ENCODE assay signal across 23 mouse cellular contexts in the genomic region with DNA sequence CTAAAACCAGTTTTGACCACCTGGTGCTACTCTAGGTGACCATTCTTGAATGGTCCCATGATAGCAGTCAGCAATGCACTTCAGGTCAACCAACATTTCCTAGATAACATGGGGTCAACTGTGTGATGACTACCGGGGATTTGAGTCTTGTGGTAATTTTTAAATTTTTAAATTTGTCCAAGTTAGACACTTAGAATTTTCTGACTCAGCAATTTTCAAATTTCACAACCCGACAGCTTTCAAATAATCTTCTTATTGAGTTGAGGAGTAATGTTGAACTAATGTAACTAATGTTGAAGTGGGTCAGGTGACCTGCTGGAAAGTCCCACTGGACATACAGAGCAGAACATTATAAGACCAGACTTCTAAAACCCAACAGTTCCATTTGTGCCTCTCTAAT.
DNase-seq lines count a peak whose midpoint lies in the region; ATAC-seq and TF ChIP-seq lines count a peak whose summit lies in the region.
"Had no signal": no experiment of that assay in that cellular context is flagged by ENCODE, and none has a peak within 500 bp of the region (broad histone marks: within the 10 kb centered on the region; RNA-seq: fewer than 3 reads in every experiment).

No protein-coding gene starts in this region.

- H3K9ac ChIP-seq in CH12.LX (ENCODE audit: insufficient read depth, low read depth), result no peak overlapping the region
- no peak overlapping the region for H3K9ac ChIP-seq in ES-E14 (ENCODE audit: insufficient read depth, low read depth, low read length, poor library complexity, severe bottlenecking)
- no peak overlapping the region for H3K9ac ChIP-seq in MEL (ENCODE audit: control insufficient read depth, low read depth, low read length, poor library complexity, severe bottlenecking)
- H3K9ac ChIP-seq in hindbrain, embryonic 14.5 days, result no peak overlapping the region

- H3K36me3 ChIP-seq in CH12.LX (replicated peaks in 1 of 2; ENCODE audit: control insufficient read depth in 1 of 2, insufficient read depth in 1 of 2, low read length in 1 of 2), result no peaks in the 10 kb centered on the region
- no peaks in the 10 kb centered on the region for H3K36me3 ChIP-seq in ES-E14 (ENCODE audit: control insufficient read depth, insufficient read depth, low read length, poor library complexity, severe bottlenecking)
- H3K36me3 ChIP-seq in MEL (ENCODE audit: control insufficient read depth in 1 of 2, insufficient read depth in 2 of 2, low read length in 2 of 2), result no peaks in the 10 kb centered on the region
- H3K36me3 ChIP-seq in hindbrain, embryonic 14.5 days (replicated peaks; ENCODE audit: control insufficient read depth, insufficient read depth), result no peaks in the 10 kb centered on the region
- H3K36me3 ChIP-seq: G1E had no signal

- TF ChIP-seq RAD21 in CH12.LX (IDR thresholded peaks at IDR 0.05; ENCODE audit: low read depth, low read length) (no peak), MEL (IDR thresholded peaks at IDR 0.05; ENCODE audit: low read depth, low read length) (no peak)

- no peak overlapping the region for H3K4me3 ChIP-seq in CH12.LX (replicated peaks in 1 of 3; ENCODE audit: low read depth in 2 of 3, low read length in 2 of 3, poor library complexity in 1 of 3)
- H3K4me3 ChIP-seq in ES-E14 (ENCODE audit: insufficient read depth in 1 of 2, low read depth in 1 of 2, low read length in 2 of 2, poor library complexity in 1 of 2, severe bottlenecking in 1 of 2), result no peak overlapping the region
- no peak overlapping the region for H3K4me3 ChIP-seq in MEL (ENCODE audit: control insufficient read depth in 1 of 2, insufficient read depth in 1 of 2, low read depth in 2 of 2, low read length in 2 of 2)
- no peak overlapping the region for H3K4me3 ChIP-seq in hindbrain, embryonic 14.5 days (replicated peaks; ENCODE audit: low read length)

- H3K4me2 ChIP-seq in CH12.LX (ENCODE audit: insufficient read depth, low read depth, poor library complexity, severe bottlenecking), result no peak overlapping the region
- H3K4me2 ChIP-seq in hindbrain, embryonic 14.5 days (replicated peaks), result no peak overlapping the region

- TF ChIP-seq CTCF in CH12.LX (conservative IDR thresholded peaks at IDR 0.05 in 1 of 2, IDR thresholded peaks at IDR 0.05 in 1 of 2; ENCODE audit: low read depth in 2 of 2, low read length in 2 of 2) (no peak), MEL (IDR thresholded peaks at IDR 0.05 in 2 of 3, conservative IDR thresholded peaks at IDR 0.05 in 1 of 3; ENCODE audit: control insufficient read depth in 1 of 3, insufficient read depth in 1 of 3, low read depth in 2 of 3, low read length in 3 of 3, poor library complexity in 1 of 3, severe bottlenecking in 1 of 3) (no peak)

- TF ChIP-seq POLR2A in CH12.LX (IDR thresholded peaks at IDR 0.05; ENCODE audit: low read depth, low read length) (no peak), MEL (IDR thresholded peaks at IDR 0.05; ENCODE audit: control insufficient read depth in 1 of 2, insufficient read depth in 1 of 2, low read depth in 1 of 2, low read length in 2 of 2, poor library complexity in 1 of 2) (no peak)

- 90% methylated on average over 2 of the region's 2 CpGs for WGBS in hindbrain, embryonic 14.5 days

- no peak for DNase-seq in CH12.LX (ENCODE audit: extremely low read depth)
- DNase-seq in ES-E14 (ENCODE audit: low read depth, low spot score), result no peak
- no peak for DNase-seq in MEL (ENCODE audit: low read depth, low spot score)
- DNase-seq in hindbrain, embryonic 14.5 days (ENCODE audit: low spot score), result no peak
- no peak for DNase-seq in urinary bladder, postnatal 4 days (ENCODE audit: low spot score in 2 of 2)
- DNase-seq in urinary bladder, postnatal 14 days (ENCODE audit: low spot score), result no peak
- DNase-seq: adrenal gland, adult 2 months; adrenal gland, adult 8-10 months; adrenal gland, postnatal 10 days; adrenal gland, postnatal 14 days; adrenal gland, postnatal 25 days; adrenal gland, postnatal 36 days; B cell, adult 2 months; cerebellum, adult 11 months; cerebellum, adult 11-12 months; cerebellum, adult 18-20 months; cerebellum, adult 2 months; cerebellum, adult 8-10 months; cerebellum, adult 9-10 months had no signal

- no peaks in the 10 kb centered on the region for H3K27me3 ChIP-seq in CH12.LX (replicated peaks)
- no peaks in the 10 kb centered on the region for H3K27me3 ChIP-seq in MEL (ENCODE audit: control insufficient read depth in 1 of 2, insufficient read depth in 2 of 2, low read length in 2 of 2)
- H3K27me3 ChIP-seq in hindbrain, embryonic 14.5 days (ENCODE audit: control insufficient read depth, insufficient read depth, low read length), result no peaks in the 10 kb centered on the region
- H3K27me3 ChIP-seq: Patski had no signal

- TF ChIP-seq EP300 in CH12.LX (IDR thresholded peaks at IDR 0.05; ENCODE audit: low read length) (no peak), MEL (IDR thresholded peaks at IDR 0.05; ENCODE audit: low read depth in 1 of 2, low read length in 2 of 2) (no peak)

- no peaks in the 10 kb centered on the region for H3K79me2 ChIP-seq in CH12.LX (replicated peaks; ENCODE audit: control insufficient read depth, extremely low read depth, insufficient read depth, poor library complexity, severe bottlenecking)
- no peaks in the 10 kb centered on the region for H3K79me2 ChIP-seq in MEL (ENCODE audit: control insufficient read depth, insufficient read depth, low read length, poor library complexity)

- dilution Hi-C loops in CH12.LX (cut with MboI; ENCODE audit: extremely low pct_ligation_motif_present, extremely low pct_unique_long_range_greater_than_20kb, low sequenced_read_pairs), result no loop called here

- H3K27ac ChIP-seq in CH12.LX (ENCODE audit: insufficient read depth, low read depth) (no peak overlapping the region), ES-E14 (ENCODE audit: insufficient read depth, low read depth, low read length, poor library complexity, severe bottlenecking) (no peak overlapping the region), MEL (ENCODE audit: control insufficient read depth, low read depth, low read length) (no peak overlapping the region)
- H3K27ac ChIP-seq in hindbrain, embryonic 14.5 days, result no peak overlapping the region

- H3K9me3 ChIP-seq in CH12.LX (replicated peaks; ENCODE audit: low read length), result no peaks in the 10 kb centered on the region
- no peaks in the 10 kb centered on the region for H3K9me3 ChIP-seq in ES-E14 (ENCODE audit: control insufficient read depth, insufficient read depth, low read depth, low read length)
- H3K9me3 ChIP-seq in MEL (replicated peaks; ENCODE audit: insufficient read depth, low read length), result no peaks in the 10 kb centered on the region
- H3K9me3 ChIP-seq in hindbrain, embryonic 14.5 days (ENCODE audit: control insufficient read depth, low read length), result no peaks in the 10 kb centered on the region

- ATAC-seq in hindbrain, embryonic 14.5 days (ENCODE audit: low FRiP score), result no peak
- ATAC-seq: activated CD4-positive, CD25-positive, alpha-beta regulatory T cell, adult 4 months; CD4-positive, CD25-positive, alpha-beta regulatory T cell, adult 4 months; Patski had no signal

- H3K4me1 ChIP-seq in CH12.LX (ENCODE audit: control insufficient read depth in 1 of 2, insufficient read depth in 2 of 2) (no peaks in the 10 kb centered on the region), ES-E14 (ENCODE audit: control insufficient read depth in 2 of 2, insufficient read depth in 2 of 2, low read length in 2 of 2, poor library complexity in 1 of 2) (no peaks in the 10 kb centered on the region), MEL (ENCODE audit: control insufficient read depth in 1 of 2, insufficient read depth in 2 of 2, low read length in 2 of 2) (no peaks in the 10 kb centered on the region)
- no peaks in the 10 kb centered on the region for H3K4me1 ChIP-seq in hindbrain, embryonic 14.5 days (replicated peaks; ENCODE audit: control insufficient read depth, insufficient read depth, low read length)

- in situ Hi-C loops in CH12.LX (cut with MboI; ENCODE audit: low pct_ligation_motif_present, low pct_unique_long_range_greater_than_20kb, low sequenced_read_pairs), result no loop called here
- in situ Hi-C loops in ES-E14 (cut with MboI; ENCODE audit: low sequenced_read_pairs in 2 of 2, unreplicated experiment in 2 of 2), result no loop called here

TF ChIP-seq in CH12.LX, 34 proteins besides CTCF, POLR2A, EP300 and RAD21:
- TF ChIP-seq MAFK (IDR thresholded peaks at IDR 0.05; ENCODE audit: insufficient replicate concordance, low read length), result peak; percentile 89
- no peak for TF ChIP-seq BHLHE40 (IDR thresholded peaks at IDR 0.05; ENCODE audit: low read depth, low read length)
TF ChIP-seq in CH12.LX: peak in this region for 1.

TF ChIP-seq in ES-E14, 5 proteins besides CTCF, POLR2A, EP300 and RAD21:
- TF ChIP-seq CHD2 (IDR thresholded peaks at IDR 0.05; ENCODE audit: low read depth, low read length) (no peak), MAFK (IDR thresholded peaks at IDR 0.05; ENCODE audit: insufficient read depth, low read depth, low read length) (peak; percentile 73; the same call in 1 of the 2 replicates), ZNF384 (IDR thresholded peaks at IDR 0.05; ENCODE audit: low read depth, low read length) (no peak), ZC3H11A (IDR thresholded peaks at IDR 0.05; ENCODE audit: borderline replicate concordance, low read depth, low read length) (no peak), HCFC1 (IDR thresholded peaks at IDR 0.05; ENCODE audit: borderline replicate concordance, insufficient read depth, low read length) (no peak)
TF ChIP-seq in ES-E14: peak in this region for 1.

TF ChIP-seq in MEL, 35 proteins besides CTCF, POLR2A, EP300 and RAD21:
- TF ChIP-seq NELFE (IDR thresholded peaks at IDR 0.05; ENCODE audit: low read depth, low read length) (no peak), MEF2A (IDR thresholded peaks at IDR 0.05; ENCODE audit: extremely low read depth, insufficient replicate concordance, low read depth, low read length, poor library complexity, severe bottlenecking) (no peak), POLR2AphosphoS5 (IDR thresholded peaks at IDR 0.05; ENCODE audit: borderline replicate concordance, low read depth, low read length) (no peak), KAT2A (conservative IDR thresholded peaks at IDR 0.05; ENCODE audit: low read depth, low read length) (no peak), ZNF384 (IDR thresholded peaks at IDR 0.05; ENCODE audit: low read depth, low read length) (no peak), MAFK (IDR thresholded peaks at IDR 0.05; ENCODE audit: borderline replicate concordance, low read depth, low read length) (0 out of 2 replicates have a peak, but pooled peaks have one; percentile 21), MYC (IDR thresholded peaks at IDR 0.05; ENCODE audit: low read depth, low read length) (no peak), ELF1 (IDR thresholded peaks at IDR 0.05; ENCODE audit: low read depth, low read length) (no peak), CHD1 (IDR thresholded peaks at IDR 0.05; ENCODE audit: low read depth, low read length) (no peak)
